Mouse (Mus musculus) G1E (cell line): Measurements from ENCODE around the gene Sbk1.

Experiments
- CTCF ChIP-seq: IDR thresholded peaks from 2 replicates; pipeline ENCODE4 v1.5.1; 2012; ENCODE audit warnings: low read depth, low read length, inconsistent platforms, mixed read lengths
- POLR2AphosphoS5 ChIP-seq: IDR thresholded peaks from 2 replicates; pipeline ENCODE4 v1.6.1; 2012; ENCODE audit warnings: low read depth, low read length, inconsistent platforms; ENCODE audit not compliant: insufficient replicate concordance

- no peak for TF ChIP-seq POLR2AphosphoS5
- no peak for TF ChIP-seq CTCF
Measured at GRCm38 (mm10) chr7:126332691-126333090, 60.3 kb downstream of the Sbk1 start.
